Mouse (Mus musculus) adipocyte (in vitro differentiated cells): ENCODE data around the gene Sbk2.
"Not testable (repeated sequence)": the region's sequence is repeated elsewhere in the genome, so short reads cannot be mapped to it uniquely, and the experiment has no call there.

Experiments used
- DNase-seq: peaks from one replicate; pipeline ENCODE4 v3.0.0-alpha.2; 2016; ENCODE audit warnings: low spot score

The Sbk2 gene

DNA sequence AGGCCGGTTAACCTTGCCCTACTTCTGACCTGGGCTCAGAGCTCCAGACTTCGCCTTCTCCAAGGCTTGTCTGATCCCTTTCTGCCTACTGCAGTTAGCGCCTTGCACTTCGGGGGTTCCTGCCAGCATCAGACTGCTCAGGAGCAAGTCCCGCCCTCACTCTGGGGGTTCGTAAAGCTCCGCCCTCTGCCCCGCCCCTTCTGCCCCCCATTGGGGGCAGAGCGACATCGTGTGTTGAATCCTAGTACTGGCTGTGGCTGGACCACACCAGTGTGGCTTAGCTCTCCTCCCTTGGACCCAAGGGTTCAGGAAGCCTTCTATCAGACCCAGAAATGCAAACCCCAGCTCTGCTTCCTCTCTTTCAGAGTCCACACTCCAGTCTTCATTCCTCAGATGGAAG lies at the start of gene Sbk2:
Gene Sbk2 (minus strand): TSS at position 135 of the 400 bp plus-strand sequence.
- no peak for DNase-seq

DNA sequence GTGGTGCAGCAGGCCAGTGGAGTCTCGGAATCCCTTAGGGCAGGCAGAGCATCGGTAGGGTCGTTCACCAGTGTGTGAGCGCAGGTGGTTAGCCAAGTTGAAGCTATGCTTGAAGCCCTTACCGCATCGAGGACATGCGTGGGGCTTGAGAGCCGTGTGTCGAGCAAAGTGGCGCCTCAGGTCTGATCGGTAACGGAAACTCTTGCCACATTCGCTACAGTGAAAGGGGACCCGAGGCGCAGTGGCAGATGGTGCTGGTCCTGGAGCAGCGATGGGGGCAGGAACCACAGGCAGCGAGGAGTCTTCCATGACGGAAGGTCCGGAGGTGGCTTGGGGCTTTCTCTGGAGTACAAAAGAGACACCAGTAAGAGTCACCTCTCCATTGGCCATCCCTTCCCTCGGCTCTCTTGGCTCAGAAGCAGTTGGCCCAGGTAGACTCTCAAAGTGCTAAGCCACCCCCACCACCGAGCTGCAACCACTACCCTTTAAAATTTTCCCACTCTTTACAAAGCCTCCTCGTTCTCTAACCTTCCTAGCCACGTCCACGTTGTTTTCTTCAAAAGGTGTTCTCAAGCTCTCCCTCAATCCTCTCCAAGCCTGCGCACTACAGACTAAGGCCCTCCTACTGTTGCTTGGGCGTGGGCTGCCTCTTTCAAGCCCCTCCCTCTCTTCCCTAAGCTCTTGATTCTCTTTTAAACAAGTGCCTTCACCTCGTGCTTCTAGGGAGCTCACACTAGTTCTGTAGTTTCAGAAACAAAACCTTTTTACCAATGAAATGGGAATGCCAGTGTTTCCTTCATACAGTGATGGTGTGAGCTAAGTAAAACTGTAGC lies 48.7 kb upstream of the Sbk2 start:
- no peak for DNase-seq

DNA sequence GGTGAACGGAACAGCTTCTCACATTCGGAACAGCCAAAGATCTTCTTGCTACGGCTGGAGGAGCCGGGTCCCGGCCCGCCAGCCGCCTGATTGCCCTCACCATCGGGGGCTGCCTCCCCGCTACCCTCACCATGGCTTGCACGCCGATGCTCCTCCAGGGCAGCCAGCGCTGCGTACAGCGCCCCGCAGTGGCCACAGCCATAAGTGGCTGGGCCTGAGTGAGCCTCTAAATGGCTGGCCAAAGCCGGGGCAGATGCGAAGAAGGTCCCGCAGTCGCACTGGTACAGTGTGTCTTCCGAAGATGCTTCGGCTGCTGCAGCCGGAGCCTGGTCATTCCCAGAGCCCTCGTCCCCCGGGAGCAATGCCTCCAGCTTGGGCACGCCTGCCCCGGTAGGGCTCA lies 44.0 kb upstream of the Sbk2 start:
- no peak for DNase-seq

DNA sequence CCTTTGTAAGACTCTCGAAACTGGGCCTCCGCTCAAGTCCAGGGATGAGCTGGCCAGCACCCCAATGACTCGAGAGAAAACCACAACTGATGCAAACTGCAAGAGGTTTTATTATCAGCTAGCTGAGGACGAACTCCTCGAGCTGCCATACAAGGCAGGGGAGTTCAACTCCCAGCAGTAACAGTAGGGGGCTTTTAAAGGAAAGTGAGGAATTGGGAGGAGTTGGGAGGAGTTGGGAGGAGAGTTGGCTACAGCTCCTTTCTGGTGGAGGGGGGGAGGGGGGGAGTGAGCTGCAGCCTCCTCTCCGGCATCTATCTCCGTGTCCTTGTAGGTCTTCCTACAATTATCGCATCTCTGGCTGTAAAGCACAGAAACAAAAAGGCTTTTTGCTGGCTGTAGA lies 38.7 kb upstream of the Sbk2 start:
- not testable (repeated sequence) for DNase-seq

DNA sequence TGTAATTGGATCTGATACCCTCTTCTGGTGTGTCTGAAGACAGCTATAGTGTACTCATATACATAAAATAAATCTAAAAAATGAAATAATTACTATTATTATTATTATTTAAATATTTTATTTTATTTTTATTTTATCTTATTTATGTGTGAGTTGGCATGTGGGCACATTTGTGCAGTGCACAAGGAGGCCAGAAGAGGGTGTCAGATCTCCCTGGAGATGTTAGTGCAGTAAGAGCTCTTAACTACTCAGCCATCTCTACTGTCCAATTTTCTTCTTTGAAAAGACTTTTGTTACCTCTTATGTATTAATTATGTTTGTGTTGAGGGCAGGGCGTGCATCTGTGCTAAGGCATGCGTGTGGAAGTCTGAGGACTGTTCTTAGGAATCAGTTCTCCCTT lies 35.7 kb upstream of the Sbk2 start:
- DNase-seq: peak; percentile 28

DNA sequence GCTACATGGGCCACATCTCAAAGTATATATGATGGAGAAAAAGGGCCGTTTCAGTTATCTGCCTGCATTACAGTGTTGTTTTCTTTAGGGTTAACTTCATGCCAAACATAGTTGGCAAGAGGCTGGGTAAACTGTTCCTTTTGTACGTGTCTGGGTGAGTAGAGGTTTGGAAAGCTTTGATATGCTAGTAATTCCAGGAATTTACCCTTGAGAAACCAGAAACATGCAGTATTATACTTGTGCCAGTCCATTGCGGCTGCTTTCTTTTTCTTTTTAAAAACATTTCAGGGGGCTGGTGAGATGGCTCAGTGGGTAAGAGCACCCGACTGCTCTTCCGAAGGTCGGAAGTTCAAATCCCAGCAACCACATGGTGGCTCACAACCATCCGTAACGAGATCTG lies 32.7 kb upstream of the Sbk2 start:
- no peak for DNase-seq

DNA sequence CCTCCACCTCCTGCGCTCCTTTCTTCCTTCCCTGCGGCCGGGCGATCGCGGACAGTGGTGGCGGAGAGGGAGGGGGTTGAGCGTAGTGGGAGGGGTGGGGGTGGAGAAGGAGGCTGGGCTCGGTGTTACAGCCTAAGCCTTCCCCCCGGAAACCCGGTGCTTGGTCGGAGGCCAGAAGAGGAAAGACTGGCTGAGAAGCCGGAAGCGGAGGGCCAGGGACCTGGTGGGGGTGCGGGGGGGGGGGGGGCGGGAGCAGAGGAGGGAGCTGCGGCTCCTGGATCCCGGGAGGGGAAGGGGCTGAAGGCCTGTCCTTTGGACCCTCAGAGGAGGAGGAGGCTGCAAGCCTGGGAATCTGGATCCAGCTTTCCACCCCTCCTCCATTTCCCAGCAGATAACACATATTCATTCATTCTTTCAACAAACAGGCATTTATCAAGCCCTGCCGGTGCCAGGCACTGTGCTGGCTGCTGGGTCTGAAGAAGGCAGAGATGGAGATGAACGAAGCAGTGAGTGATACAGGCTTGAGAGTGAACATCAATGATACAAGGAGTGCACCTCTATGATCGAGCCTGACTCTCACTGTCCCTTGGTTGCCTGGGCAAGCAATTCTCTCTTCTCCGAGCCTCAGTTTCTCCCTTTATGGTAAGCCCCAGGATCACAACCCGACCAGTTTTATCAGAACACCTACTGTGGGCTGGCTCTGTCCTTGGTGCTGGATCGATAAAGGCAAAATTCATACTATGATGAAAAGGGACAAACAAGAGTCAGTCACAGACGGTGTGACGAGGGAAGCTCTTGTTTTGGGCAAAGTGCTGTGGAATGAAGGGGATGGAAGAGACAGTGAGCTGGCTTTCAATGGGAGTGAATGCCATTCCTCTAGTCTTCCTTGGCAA lies 32.0 kb upstream of the Sbk2 start, which contains the start of gene Zfp579:
Gene Zfp579 (minus strand): TSS at position 156 of the 893 bp plus-strand sequence.
- peak; percentile 88 for DNase-seq

DNA sequence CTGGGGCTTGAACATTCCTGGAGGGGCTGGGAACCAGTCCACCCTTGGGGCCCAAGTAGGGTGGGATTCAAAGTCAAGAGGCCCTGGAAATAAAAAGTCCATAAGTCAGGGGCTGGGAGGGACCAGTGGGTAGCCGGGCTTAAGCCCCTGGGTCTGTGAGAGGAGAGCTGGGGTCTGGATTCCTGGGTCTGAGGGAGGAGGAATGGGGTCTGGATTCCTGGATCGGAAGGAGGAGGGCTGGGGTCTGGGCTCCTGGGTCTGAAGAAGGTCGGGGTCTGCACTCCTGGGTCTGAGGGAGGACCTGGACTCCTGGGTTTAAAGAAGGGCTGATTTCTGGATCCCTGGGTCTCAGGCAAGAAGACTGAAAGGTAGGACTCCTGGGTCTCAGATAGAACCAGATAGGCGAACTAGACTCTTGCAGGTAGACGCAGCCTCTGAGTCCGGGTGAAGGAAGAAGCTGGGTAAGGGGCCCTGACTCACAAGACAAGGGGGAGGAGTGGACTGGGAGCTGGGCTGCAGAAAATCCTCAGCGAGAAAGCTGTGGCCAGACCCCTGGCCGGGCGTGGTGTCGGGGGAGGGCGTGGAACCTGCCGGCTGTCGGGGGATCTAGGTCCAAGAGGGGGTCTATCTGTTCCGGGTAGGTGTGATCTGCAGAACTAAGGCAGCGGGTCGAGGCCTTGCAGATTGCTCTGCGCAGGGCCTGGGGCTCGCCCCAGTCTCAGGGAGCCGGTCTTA lies 31.2 kb upstream of the Sbk2 start:
- DNase-seq: no peak

DNA sequence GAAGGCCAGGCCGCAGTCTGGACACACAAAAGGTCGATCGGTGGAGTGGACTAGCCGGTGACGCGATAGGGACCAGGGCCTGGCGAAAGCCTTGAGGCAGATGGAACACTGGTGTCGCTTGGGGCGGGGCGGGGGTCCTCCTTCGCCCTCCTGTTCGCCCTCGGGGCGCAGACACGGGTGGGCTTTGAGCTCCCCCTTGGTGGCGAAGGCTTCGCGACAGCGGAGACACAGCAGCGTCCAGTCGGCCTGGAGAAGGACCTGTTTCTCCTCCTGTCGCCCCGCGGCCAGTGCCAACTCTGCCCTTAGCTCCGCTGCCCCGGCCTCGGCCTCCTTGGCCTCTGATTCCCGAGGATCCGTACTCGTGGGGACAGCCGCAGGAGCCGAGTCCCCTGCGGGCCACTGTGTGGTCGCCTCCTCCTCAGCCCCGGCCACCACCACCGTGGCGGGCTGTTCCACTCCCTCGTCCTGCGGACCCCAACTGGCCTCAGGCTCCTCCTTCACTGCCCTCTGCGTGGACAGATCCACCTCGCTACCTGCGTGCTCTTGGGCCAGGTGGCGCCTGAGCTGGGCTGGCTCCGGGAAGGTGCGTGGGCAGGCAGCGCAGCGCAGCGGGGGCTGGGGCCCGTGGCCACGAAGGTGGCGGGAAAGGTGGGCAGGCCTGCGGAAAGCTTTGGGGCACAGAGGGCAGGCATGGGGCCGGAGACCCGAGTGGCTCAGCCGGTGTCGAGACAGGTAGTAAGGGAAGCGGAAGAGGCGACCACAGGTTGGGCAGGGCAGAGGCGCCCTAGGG lies 30.0 kb upstream of the Sbk2 start:
- no peak for DNase-seq

DNA sequence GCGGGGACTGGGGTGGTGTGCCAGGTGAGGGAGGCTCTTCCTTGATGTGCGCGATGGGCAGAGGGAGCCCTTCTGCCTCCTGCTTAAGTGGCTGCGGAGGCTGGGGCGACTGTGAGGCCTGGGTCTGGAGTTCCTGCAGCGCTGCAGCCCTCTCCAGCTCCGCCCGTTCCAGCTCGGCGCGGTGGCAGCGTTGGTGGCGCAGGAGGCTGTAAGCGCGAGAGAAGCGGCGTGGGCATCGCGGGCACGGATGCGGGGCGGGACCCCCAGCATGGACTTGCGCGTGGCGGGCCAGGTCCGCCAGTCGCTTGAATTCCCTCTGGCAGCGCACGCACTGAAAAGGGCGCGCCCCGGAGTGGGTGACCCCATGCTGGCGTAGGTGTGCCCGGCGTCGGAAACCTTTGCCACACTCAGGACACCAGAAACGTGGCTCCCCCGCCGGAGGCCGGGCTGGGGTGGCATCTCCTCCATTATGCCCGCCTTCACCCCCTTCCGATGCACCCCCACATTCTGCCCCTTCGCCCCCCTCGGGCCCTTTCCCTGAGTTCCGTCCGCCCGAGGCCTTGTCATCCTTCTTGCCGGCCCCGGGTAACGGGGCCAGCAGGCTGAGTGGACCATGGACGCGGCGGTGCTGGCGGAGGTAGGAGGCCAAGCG lies 29.3 kb upstream of the Sbk2 start:
- no peak for DNase-seq

DNA sequence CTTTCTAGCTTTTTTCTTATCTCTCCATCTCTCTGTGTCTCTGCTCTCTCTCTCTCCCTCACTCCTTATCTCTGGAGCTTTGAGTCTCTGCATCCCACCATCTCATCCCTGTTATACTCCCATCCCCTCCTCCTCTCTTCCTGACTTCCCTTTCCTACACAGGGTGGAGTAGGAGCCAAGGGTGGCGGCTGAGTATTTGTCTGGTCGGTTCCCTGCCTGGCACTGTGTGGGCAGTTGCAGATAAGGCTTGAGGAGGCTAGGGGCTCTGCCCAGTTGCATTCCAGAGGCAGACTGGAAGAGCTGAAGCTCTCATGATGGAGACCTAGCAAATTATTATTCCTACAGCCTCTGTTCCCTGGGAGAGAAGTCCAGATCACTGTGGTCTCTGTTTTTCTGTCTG lies 24.0 kb upstream of the Sbk2 start:
- DNase-seq: no peak

DNA sequence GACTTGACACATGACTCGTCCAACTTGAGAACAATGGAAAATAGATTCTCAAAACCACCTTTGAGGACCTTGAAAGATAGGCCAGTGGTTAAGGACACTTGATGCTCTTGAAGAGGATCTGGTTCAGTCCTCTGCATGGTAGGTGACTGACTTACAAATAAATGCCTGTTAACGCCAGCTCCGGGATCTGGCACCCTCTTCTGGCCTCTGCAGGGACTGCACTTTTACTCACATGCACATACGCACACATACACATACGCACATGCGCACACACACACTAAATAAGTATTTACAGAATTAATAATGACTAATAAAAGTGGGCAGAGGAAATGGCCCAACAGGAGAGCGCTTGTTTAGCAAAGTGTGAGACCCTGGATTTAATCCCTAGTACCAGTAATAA lies 12.6 kb upstream of the Sbk2 start:
- no peak for DNase-seq

DNA sequence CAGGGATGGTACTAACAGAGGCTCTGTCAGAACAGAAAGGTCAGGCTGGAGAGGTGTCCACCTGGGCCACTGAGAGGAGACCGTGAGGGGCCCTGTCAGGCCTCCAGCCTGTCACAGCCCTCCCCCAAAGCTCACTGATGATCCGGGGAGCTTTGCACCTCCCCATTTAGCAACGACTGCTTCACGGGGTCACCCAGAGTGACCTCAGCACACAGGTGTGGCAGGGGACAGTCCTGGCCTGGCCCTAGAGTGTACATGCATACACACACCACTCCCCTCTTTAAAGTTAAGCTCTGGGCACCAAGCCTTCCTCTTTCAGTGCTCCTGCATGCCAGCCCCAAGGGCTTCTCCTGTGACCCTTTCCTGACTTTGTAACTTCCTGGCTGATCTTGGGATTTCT lies 11.2 kb upstream of the Sbk2 start:
- DNase-seq: no peak

DNA sequence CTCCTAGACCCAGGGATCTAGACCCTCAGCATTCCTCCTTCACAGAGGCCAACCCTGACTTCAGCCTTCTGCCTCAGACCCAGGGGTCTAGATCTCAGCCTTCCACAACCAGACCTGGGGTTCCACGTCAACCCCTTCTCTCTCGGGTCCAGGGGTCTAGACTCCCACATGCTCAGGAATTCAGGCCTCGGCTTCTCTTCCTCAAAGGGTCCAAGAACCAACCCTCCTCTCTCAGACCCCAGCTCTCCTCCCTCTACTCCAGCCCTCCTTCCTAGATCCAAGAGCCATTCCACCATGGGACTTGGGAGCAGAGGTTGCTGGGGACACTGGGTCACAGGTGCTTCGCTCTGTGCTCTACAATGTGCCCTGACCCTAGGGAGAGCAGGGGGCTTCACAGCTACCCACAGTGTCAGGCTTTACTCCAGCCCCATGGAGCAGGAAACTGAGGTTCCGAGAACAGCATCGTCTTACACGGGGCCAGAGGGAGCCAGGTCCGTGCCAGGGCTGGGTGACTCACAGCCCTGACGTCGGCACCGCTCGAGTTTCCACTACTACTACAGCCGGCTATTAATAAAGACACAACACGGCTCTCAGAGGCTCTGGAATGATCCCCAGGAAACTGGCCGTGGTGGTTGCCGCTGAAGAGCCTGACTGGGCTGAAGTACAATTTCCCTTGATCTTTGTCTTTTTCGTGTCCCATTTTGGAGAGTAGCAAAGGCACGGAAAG lies 8.3 kb upstream of the Sbk2 start:
- peak; percentile 76 for DNase-seq

DNA sequence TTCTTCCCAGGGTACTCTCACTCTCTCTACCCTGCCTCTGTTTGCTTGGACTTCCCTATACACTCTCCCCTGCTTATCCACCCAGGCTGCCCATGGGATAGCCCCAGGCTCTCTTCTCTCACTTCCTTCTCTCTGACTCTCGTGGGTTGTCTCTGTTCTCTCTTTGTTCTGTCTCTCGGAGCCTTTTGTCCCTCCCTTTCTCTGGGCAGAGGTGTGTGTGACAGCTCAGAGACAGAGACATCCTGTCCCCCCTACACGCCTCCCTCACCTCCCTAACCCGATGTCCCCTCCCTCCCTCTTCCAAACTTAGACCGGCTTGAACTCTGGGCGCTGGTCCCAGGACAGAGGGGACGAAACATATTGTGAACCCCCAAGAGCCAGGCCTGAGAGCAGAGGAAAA lies 7.5 kb upstream of the Sbk2 start:
- no peak for DNase-seq

DNA sequence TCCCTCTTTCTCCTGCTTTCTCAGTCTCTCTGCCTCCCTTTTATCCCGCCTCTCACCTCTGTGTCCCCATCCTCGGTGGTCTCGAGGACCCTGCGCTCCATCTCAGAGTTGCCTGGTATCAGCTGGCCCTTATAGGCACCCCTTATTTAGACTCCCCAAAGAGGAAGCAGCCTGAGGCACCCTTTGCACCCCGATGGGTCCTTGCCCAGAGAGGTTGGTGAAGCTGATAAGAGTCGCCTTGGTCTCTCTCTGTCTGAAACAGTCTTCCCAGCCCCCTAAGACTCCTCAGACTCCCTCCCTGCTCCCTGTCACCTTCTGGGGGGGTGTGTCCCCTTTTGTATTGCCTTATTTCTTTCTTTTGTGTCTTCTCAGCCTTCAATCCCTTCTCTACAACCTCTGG lies 6.9 kb upstream of the Sbk2 start, which contains the start of gene Sbk3:
Gene Sbk3 (minus strand): TSS at position 101 of the 400 bp plus-strand sequence.
- no peak for DNase-seq

DNA sequence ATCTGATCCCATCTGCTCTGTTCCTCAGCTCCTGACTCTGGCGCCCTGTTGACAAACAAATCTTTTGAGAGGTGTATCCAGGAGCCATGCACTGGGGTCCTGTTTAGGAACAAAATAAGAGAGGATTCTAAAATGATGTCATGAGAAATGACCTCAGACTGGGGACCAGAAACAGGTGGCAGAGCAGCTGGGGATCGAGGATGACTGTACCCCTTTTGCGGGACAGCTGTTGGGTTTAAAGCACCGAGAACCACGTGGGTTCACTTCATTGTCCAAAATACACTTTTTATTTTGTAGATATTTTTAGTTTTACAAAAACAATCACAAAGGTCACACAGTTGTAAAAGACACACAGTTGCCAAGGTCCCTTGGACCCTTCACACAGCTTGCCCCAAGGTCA lies 782 bp upstream of the Sbk2 start:
- no peak for DNase-seq

DNA sequence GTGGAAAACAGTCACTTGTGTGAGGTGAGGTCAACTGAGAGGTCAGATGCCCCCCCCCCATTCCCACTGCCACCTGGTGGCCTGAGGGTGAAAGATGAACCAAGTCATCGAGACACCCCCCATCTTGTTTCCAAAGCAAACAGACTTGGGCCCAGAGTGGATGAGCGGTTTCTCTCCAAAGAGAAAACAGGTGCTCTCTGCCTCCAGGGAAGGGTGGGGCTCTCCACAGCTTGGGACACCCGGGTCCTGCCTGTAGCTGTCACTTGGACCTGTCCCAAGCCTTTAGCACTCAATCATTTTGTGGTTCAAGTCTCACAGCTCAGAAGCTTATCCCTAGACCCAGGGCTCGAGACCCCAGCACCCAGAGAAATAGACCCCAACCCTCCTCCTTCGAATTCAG lies 679 bp downstream of the Sbk2 start:
- DNase-seq: no peak

DNA sequence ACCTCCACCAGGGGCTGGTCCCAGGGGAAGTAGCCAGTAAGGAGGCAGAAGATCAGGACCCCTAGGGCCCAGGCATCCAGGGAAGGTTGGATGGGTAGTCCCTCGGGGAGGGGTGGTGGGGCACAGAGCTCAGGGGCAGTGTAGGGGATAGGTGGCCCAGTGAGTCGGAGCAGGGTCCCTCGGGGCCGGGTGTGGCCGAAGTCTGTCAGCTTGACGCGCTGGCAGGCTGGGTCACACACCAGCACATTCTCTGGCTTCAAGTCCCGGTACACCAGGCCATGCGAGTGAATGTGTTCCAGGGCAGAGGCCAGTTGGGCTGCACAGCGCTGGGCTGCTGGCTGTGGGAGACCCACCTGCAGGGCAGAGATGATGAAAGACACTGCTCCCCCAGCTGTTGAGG lies 6.8 kb downstream of the Sbk2 start:
- DNase-seq: no peak

DNA sequence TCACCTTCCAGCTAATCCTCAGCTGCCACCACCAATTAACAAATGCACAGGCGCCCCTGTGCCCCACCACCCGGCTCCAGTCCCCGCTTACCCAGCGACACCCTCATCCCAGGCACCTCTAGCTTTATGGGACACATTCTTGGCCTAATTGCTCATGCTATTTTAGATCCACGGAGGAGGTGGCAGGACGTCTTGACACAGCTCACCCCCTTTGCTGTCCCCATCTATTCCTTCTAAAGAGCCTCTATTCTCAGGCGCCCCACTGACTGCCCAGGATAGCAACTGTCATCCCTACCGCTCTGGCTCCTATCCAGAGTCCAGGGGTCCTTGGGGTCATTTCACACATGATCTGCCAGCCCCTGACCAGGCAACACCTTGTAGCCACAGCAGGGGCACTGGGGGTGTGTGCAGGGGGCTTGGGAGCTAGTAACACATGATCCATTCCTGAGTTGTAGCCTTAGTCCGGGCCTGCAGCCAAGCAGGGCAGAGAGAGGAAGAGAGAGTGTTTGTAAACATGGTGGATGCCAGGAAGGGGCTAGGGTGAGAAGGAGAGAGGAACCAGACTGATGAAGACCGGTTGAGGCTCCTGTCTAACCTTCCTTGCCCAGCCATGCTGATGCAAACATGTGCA lies 10.3 kb downstream of the Sbk2 start:
- DNase-seq: peak; percentile 77
